Mouse (Mus musculus) heart, postnatal 0 days (tissue): ENCODE results near the gene Trim54. TPM values are rescaled to one million over a fixed set of nuclear protein-coding genes. Genes with fewer than 3 reads are reported as not detected.

ENCODE experiments used
- ATAC-seq: fragments of 200-750 bp; cut with Nextera tagmentation; 2 replicates; pipeline ENCODE4 v1.8.0; 2017; ENCODE audit warnings: low read depth, moderate number of reproducible peaks, moderate library complexity; ENCODE audit not compliant: insufficient read depth
- DNase-seq: peaks from one replicate; pipeline ENCODE4 v3.0.0-alpha.2; 2016; ENCODE audit warnings: low spot score
- H3K27ac ChIP-seq: fragments of 300-500 bp; sonication (generic); 2 replicates; pipeline ENCODE4 v1.5.1; 2014; ENCODE audit warnings: low read depth, mild to moderate bottlenecking
- H3K27me3 ChIP-seq: fragments of 300-500 bp; sonication (generic); 2 replicates; pipeline ENCODE4 v1.6.1; 2014; ENCODE audit warnings: low read length, mixed read lengths; ENCODE audit not compliant: control insufficient read depth, insufficient read depth
- H3K36me3 ChIP-seq: fragments of 300-500 bp; sonication (generic); replicated peaks from 2 replicates; pipeline ENCODE4 v1.6.1; 2014; ENCODE audit warnings: low read length, mixed read lengths; ENCODE audit not compliant: control insufficient read depth, insufficient read depth
- H3K4me1 ChIP-seq: fragments of 300-500 bp; sonication (generic); 2 replicates; pipeline ENCODE4 v1.6.1; 2014; ENCODE audit warnings: antibody characterized with exemption; ENCODE audit not compliant: control insufficient read depth, insufficient read depth
- H3K4me2 ChIP-seq: fragments of 300-500 bp; sonication (generic); 2 replicates; pipeline ENCODE4 v1.6.1; 2014; ENCODE audit warnings: low read depth, mild to moderate bottlenecking, low read length, moderate library complexity
- H3K4me3 ChIP-seq: fragments of 300-500 bp; sonication (generic); 2 replicates; pipeline ENCODE4 v1.5.1; 2014; ENCODE audit warnings: low read depth, low read length
- H3K9ac ChIP-seq: fragments of 300-500 bp; sonication (generic); replicated peaks from 2 replicates; pipeline ENCODE4 v1.6.1; 2014; ENCODE audit warnings: low read depth, low read length, mixed read lengths
- H3K9me3 ChIP-seq: fragments of 300-500 bp; sonication (generic); replicated peaks from 2 replicates; pipeline ENCODE4 v1.6.1; 2016; ENCODE audit warnings: low read length; ENCODE audit not compliant: control insufficient read depth
- CTCF ChIP-seq: IDR thresholded peaks from 2 replicates; pipeline ENCODE4 v1.5.1; 2016; ENCODE audit warnings: antibody characterized with exemption, control low read depth, low read depth
- EP300 ChIP-seq: IDR thresholded peaks from 2 replicates; pipeline ENCODE4 v1.6.1; 2016; ENCODE audit warnings: antibody characterized with exemption, low read depth
- WGBS: fragments of 180-500 bp; shearing (Covaris S2); extraction: QIAGEN DNeasy Blood & Tissue Kit; methylation state at CpG from one replicate; pipeline ENCODE4 v1.1.7; 2014; 5-methylcytosine and 5-hydroxymethylcytosine counted together
- polyA plus RNA-seq: library from polyadenylated mRNA; unstranded; fragments of >200 nt; fragmentation: Nextera tagmentation; extraction: Ambion mirVana; gene quantifications from 2 replicates; pipeline ENCODE4 v1.2.1, GENCODE M21; 2015
- total RNA-seq: library from RNA; depleted of rRNA; stranded (reverse); fragments of >200 nt; gene quantifications from 2 replicates; pipeline ENCODE4 v1.2.3, GENCODE M21; 2014; ENCODE audit warnings: low replicate concordance

Trim54 gene
- total and polyA plus RNA-seq, 2 experiments from 2014 or later = 4.2 to 16.5 TPM

DNA sequence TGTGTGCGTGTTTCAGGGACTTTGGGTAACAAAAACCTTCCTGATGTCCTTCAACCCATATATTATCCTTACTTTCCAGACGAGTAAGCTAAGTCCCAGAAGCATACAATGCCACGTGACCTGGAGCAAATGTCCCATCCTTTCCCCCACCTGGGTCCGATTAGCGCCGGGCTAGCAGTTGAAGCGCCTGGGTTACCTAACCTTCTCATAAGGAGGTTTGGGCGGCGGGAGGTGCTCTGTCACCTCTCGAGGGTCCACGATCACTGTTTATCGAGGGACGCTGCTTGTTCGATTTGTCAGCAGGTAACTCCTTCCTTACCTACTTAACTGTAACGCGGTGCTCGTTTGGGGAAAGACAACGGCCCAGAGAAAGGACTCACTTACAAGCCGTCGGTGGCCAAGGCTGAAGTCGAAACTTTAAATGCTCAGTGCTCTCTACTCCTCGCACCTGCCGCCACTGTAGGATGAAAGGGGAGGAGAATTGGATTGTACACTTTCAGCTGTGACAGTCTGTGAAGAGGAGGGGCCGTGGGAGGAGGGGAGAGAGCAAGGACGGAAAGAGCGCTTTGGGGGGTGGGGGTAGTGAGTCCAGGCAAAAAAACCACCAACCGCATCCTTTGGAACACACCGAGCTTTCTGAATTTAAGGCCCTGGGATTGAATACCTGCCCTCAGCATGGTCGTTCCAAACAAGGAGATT lies 22.3 kb upstream of the Trim54 start:
- H3K9me3 ChIP-seq = no peaks in the 10 kb centered on the region
- peak overlapping the region; percentile 44 for H3K4me3 ChIP-seq
- WGBS = 3% methylated on average over 29 of the region's 29 CpGs
- ATAC-seq = no peak
- H3K27ac ChIP-seq = no peak overlapping the region
- H3K4me2 ChIP-seq = peak overlapping the region; percentile 52
- DNase-seq = no peak
- no peaks in the 10 kb centered on the region for H3K36me3 ChIP-seq
- H3K27me3 ChIP-seq = peaks cover 82% of the 10 kb centered on the region
- H3K9ac ChIP-seq = no peak overlapping the region
- TF ChIP-seq CTCF (no peak), EP300 (no peak)
- H3K4me1 ChIP-seq = peaks cover 22% of the 10 kb centered on the region; the same call in 1 of the 2 replicates

DNA sequence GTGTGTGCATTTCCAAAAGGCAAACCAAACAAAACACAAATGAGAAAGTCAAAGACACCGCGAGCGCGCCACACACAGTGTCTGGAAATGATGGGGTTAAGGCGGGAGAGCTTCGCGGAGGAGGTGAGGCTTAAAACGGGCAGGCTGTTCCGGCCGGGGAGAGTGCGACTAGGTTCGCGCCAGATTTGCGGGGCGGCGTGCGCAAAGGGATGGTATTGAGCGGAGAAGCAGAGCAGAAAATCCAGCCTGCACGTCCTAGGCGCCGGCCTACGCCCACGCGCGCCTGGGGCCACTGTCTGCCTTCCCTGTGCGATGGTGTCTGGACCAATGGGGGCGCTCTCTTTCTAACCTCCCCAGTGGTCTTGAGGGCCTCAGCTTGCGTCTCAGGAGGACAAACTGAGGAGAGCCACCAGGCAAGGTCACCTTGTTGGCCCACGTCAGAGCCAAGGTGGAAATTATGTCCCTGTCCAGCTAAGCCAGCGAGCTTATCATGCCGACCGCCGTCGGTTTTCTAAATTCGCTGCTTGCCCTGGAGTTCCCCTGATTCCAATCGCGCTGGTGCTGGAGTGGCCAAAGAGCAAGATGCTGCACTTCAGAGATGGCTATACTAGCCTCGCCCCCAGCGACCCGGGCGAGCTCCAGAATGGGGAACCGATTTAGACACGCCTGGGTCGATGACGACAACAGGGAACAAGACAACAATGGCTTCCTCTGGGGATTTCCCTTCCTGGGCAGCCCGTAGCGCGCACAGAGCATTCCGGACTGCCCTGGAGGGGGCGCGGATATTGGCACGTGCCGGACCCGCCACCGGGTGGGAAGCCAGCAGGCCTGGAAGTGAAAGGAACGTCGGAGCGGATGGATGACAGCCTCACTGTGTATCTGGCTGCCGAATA lies 21.5 kb upstream of the Trim54 start:
- Histone ChIP-seq H3K4me1 (peaks cover 22% of the 10 kb centered on the region; the same call in 1 of the 2 replicates), H3K9me3 (no peaks in the 10 kb centered on the region), H3K27me3 (peaks cover 76% of the 10 kb centered on the region), H3K9ac (no peak overlapping the region), H3K4me3 (peak overlapping the region; percentile 44), H3K27ac (no peak overlapping the region), H3K4me2 (peak overlapping the region; percentile 52), H3K36me3 (no peaks in the 10 kb centered on the region)
- peak; percentile 80 for ATAC-seq
- under 1% methylated on average over 59 of the region's 59 CpGs for WGBS
- peak; percentile 76 for DNase-seq
- TF ChIP-seq CTCF (no peak), EP300 (no peak)

DNA sequence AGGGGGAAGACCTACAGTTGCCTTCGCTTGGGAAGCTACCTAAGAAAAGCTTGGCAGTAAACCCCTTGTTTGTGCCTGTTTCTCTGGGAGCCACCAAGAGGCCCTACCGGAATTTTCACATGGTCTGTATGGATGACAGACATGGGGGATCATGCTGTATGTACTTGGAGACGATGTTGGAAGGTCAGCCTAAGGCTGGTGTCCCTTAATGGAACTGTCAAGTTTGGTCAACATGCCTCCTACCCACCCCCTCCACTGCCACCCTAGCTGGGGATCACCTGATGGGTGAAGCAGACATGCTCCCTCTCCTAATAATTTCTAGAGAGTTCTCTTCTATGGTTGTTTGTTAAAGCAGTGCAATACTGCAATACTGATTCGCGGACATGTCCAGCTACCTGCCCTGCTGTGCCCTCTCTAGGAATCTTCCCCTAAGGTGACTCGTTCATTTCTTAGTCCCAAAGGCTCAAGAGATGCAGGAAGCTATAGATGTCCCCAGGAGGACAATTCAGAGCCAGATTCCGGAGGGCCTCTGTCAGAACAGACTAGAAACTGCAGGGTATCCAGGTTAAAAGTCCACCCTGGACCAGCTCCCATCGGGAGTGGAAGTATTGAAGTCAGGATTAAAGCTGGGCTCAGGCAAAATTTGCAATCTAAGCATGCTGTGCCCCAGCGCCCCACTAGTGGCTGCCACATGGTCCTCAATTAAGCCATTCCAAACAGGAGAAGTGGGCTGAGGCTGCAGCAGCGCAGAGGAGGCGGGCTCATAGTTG lies 20.6 kb upstream of the Trim54 start:
- H3K27me3 ChIP-seq = peaks cover 67% of the 10 kb centered on the region
- no peak for ATAC-seq
- no peak overlapping the region for H3K27ac ChIP-seq
- peak overlapping the region; percentile 44 for H3K4me3 ChIP-seq
- 31% methylated on average over 11 of the region's 11 CpGs for WGBS
- H3K36me3 ChIP-seq = no peaks in the 10 kb centered on the region
- H3K9ac ChIP-seq = no peak overlapping the region
- TF ChIP-seq EP300 (no peak), CTCF (no peak)
- H3K4me1 ChIP-seq = peaks cover 22% of the 10 kb centered on the region; the same call in 1 of the 2 replicates
- peak overlapping the region; percentile 52 for H3K4me2 ChIP-seq
- no peaks in the 10 kb centered on the region for H3K9me3 ChIP-seq
- no peak for DNase-seq

DNA sequence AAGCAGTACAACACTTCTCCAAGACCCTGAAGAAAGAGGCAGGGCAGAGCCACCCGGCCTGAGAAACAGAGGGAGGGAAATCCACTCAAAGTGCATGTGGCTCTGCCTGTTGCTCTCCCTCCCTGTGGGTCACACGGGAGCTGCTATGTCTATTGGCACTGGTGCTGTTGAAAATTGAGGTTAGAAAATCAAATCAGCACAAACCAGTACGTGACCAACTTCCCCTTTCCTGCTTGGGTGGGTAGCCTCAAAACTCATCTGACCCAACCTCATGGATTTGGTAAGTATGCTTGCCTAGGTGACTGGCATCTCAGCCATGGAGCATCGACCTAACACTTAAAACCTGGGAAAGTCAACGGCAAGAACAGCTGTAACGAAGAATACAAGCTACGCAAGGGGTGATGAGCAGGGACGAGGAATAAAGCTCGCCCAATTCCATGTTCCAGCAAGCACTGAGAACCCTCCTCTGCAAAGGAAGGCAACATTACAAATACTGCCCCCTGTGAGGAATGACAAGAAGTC lies 10.6 kb upstream of the Trim54 start, which contains the start of gene Dnajc5g:
Gene Dnajc5g, plus strand, starts transcription at position 472 of the 522 bp plus-strand sequence.
- TF ChIP-seq CTCF (no peak), EP300 (no peak)
- ATAC-seq (no peak), DNase-seq (no peak)
- no peaks in the 10 kb centered on the region for H3K27me3 ChIP-seq
- H3K36me3 ChIP-seq = no peaks in the 10 kb centered on the region
- H3K9ac ChIP-seq = no peak within 1 kb of the TSS
- no peak within 1 kb of the TSS for H3K4me3 ChIP-seq
- no peak within 1 kb of the TSS for H3K27ac ChIP-seq
- no peak within 1 kb of the TSS for H3K4me2 ChIP-seq
- no peaks in the 10 kb centered on the region for H3K4me1 ChIP-seq
- 78% methylated on average over 9 of the region's 9 CpGs for WGBS
- no peaks in the 10 kb centered on the region for H3K9me3 ChIP-seq

DNA sequence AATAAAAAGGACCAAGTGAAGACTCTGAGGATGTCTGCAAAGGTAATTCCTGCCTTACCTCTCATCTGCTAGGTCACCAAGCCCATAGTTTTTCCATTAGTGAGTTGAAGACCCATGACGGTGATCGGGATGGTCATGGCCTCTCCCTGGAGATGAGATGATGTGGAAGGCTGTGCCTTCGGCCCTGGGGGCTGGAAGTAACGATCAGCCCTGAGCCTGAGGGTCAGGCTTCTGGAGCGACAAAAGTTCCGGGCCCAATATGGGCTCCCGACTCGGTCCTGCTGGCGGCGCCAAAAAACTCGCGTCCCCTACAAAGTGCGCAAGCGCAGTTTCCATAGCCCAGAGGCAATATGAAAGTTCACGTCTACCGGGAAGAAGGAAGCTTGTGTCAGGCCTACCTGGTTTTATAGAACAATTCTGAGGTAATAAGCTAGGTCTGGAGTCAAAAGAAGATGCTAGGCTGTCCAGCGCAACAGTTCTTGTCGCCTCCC lies 8.5 kb upstream of the Trim54 start, which contains the start of gene Slc30a3:
Gene Slc30a3, minus strand, starts transcription at position 238 of the 491 bp plus-strand sequence.
- DNase-seq (no peak), ATAC-seq (no peak)
- Histone ChIP-seq H3K9ac (no peak within 1 kb of the TSS), H3K27ac (no peak within 1 kb of the TSS), H3K4me1 (no peaks in the 10 kb centered on the region), H3K36me3 (no peaks in the 10 kb centered on the region), H3K4me3 (no peak within 1 kb of the TSS), H3K4me2 (no peak within 1 kb of the TSS), H3K27me3 (no peaks in the 10 kb centered on the region), H3K9me3 (no peaks in the 10 kb centered on the region)
- whole genome bisulfite sequencing = 88% methylated on average over 18 of the region's 18 CpGs
- TF ChIP-seq EP300 (no peak), CTCF (no peak)
